Mouse (Mus musculus) embryonic facial prominence, embryonic 14.5 days (tissue): ENCODE measurements around the gene Exoc6. TPM values are rescaled to one million over a fixed set of nuclear protein-coding genes. Genes with fewer than 3 reads are reported as not detected.

Experiments
- ATAC-seq: fragments of 200-750 bp; cut with Nextera tagmentation; 2 replicates; pipeline ENCODE4 v1.8.0; 2017; ENCODE audit warnings: low read depth, moderate number of reproducible peaks, moderate TSS enrichment
- DNase-seq: peaks from one replicate; pipeline ENCODE4 v3.0.0-alpha.2; 2015; ENCODE audit warnings: low spot score
- H3K27ac ChIP-seq: fragments of 300-500 bp; sonication (generic); replicated peaks from 2 replicates; pipeline ENCODE4 v1.5.1; 2014; ENCODE audit warnings: low read depth, mild to moderate bottlenecking, low read length, moderate library complexity
- H3K27me3 ChIP-seq: fragments of 300-500 bp; sonication (generic); replicated peaks from 2 replicates; pipeline ENCODE4 v1.6.1; 2014; ENCODE audit warnings: low read length; ENCODE audit not compliant: control insufficient read depth, insufficient read depth
- H3K36me3 ChIP-seq: fragments of 300-500 bp; sonication (generic); 2 replicates; pipeline ENCODE4 v1.6.1; 2014; ENCODE audit warnings: low read length, mixed read lengths; ENCODE audit not compliant: control insufficient read depth, insufficient read depth
- H3K4me1 ChIP-seq: fragments of 300-500 bp; sonication (generic); 2 replicates; pipeline ENCODE4 v1.6.1; 2014; ENCODE audit warnings: antibody characterized with exemption, low read length; ENCODE audit not compliant: control insufficient read depth, insufficient read depth
- H3K4me2 ChIP-seq: fragments of 300-500 bp; sonication (generic); 2 replicates; pipeline ENCODE4 v1.6.1; 2014; ENCODE audit warnings: low read depth, mild to moderate bottlenecking, low read length, moderate library complexity, mixed read lengths
- H3K4me3 ChIP-seq: fragments of 300-500 bp; sonication (generic); 2 replicates; pipeline ENCODE4 v1.5.1; 2014; ENCODE audit warnings: low read depth, mild to moderate bottlenecking, low read length
- H3K9ac ChIP-seq: fragments of 300-500 bp; sonication (generic); 2 replicates; pipeline ENCODE4 v1.6.1; 2014; ENCODE audit warnings: low read depth, mild to moderate bottlenecking, low read length, moderate library complexity, mixed read lengths
- H3K9me3 ChIP-seq: fragments of 300-500 bp; sonication (generic); 2 replicates; pipeline ENCODE4 v1.6.1; 2016; ENCODE audit warnings: low read length; ENCODE audit not compliant: control insufficient read depth
- WGBS: fragments of 180-500 bp; shearing (Covaris S2); extraction: QIAGEN DNeasy Blood & Tissue Kit; methylation state at CpG from one replicate; pipeline ENCODE4 v1.1.7; 2014; 5-methylcytosine and 5-hydroxymethylcytosine counted together
- polyA plus RNA-seq: library from polyadenylated mRNA; unstranded; fragments of >200 nt; fragmentation: Nextera tagmentation; extraction: Ambion mirVana; gene quantifications from 2 replicates; pipeline ENCODE4 v1.2.1, GENCODE M21; 2014

Gene Exoc6
- polyA plus RNA-seq, 1 experiment from 2014 or later: 10.7 TPM

DNA sequence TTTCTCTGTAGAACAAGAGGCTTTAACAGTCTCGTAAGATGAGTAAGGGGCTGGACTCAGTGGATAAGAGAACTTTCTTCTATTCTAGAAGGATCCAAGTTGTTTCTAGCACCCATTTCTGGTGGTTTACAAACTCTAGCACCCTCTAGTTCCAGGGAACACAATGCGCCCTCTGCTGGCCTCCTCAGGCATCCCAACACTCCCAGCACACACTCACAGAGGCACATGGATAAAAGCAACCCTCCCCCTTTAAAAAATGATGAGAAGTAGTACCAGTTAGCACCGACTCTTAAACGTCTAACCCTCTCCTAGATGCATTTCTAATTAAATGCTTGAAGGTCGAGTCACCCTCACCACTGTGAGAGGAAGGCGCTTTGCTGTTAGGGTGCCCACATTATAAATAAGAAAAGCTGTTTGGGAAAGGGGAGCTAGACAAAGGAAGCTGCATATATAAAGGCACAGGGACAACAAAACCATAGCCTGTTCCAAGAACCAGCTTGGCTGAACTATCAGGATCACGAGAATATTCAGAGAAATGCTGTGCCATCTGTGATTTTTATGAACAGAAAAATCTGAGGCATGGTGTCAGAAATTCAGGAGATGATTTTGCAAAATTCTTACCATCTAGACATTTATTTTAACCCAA lies 18.9 kb upstream of the Exoc6 start:
- 59% methylated on average over 7 of the region's 7 CpGs for WGBS
- Histone ChIP-seq H3K9ac (no peak overlapping the region), H3K9me3 (no peaks in the 10 kb centered on the region), H3K4me2 (no peak overlapping the region), H3K4me3 (no peak overlapping the region), H3K27ac (no peak overlapping the region), H3K27me3 (no peaks in the 10 kb centered on the region), H3K36me3 (no peaks in the 10 kb centered on the region), H3K4me1 (no peaks in the 10 kb centered on the region)
- ATAC-seq (no peak), DNase-seq (no peak)

DNA sequence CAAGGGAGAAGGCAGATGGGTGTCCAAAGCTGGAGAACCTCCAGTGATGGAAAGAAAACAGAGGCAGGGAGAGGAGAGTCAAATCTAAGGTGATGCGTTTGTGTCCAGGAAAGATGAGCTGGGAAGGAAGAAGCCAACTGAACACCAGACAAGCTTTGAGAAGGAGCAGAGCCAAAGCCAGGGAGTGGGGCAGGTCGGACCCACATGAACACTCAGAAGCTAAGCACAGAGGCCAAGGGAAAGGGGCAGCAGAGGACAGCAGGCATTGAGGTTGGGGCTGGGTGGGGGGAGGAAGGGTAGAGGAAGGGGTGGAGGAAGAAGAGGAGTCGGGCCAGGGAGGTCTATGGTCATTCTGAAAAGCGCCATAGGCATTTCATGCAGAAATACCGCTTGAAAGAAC lies 17.0 kb upstream of the Exoc6 start:
- Histone ChIP-seq H3K36me3 (no peaks in the 10 kb centered on the region), H3K27me3 (no peaks in the 10 kb centered on the region), H3K4me2 (no peak overlapping the region), H3K4me1 (no peaks in the 10 kb centered on the region), H3K27ac (no peak overlapping the region), H3K4me3 (no peak overlapping the region), H3K9me3 (no peaks in the 10 kb centered on the region), H3K9ac (no peak overlapping the region)
- no peak for ATAC-seq
- DNase-seq: no peak
- 83% methylated on average over 5 of the region's 5 CpGs for WGBS

DNA sequence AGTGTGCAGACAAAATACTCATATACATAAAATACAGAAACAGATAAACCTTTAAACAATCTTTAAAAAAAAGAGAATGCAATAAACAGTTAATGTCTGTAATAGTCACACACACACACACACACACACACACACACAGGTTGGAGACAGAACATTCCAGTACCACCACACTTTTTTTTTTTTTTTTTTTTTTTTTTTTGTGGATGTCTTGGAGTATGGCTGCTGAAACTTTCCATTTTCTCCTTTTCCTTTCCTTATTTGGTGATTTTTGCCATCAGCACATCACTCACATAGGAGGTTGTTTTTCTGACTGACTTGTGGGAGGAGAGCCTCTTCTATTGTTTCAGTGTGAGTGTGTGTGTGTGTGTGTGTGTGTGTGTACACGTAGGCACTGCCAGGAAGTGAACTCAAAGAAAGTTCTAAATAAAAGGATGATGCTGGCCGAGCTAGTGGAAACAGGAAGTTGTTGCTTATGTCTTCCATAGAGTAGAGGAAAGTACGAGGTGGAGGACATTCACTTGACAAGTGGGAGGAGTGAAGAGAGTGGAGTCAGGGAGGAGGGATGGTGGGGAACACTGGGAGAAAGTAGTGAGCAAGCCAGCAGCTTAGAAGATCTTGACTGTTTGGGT lies 15.4 kb upstream of the Exoc6 start:
- Histone ChIP-seq H3K4me1 (no peaks in the 10 kb centered on the region), H3K27me3 (no peaks in the 10 kb centered on the region), H3K9ac (no peak overlapping the region), H3K4me3 (no peak overlapping the region), H3K36me3 (no peaks in the 10 kb centered on the region), H3K27ac (no peak overlapping the region), H3K4me2 (no peak overlapping the region), H3K9me3 (no peaks in the 10 kb centered on the region)
- ATAC-seq (no peak), DNase-seq (peak; percentile 39)
- WGBS: 45% methylated on average over 3 of the region's 3 CpGs

DNA sequence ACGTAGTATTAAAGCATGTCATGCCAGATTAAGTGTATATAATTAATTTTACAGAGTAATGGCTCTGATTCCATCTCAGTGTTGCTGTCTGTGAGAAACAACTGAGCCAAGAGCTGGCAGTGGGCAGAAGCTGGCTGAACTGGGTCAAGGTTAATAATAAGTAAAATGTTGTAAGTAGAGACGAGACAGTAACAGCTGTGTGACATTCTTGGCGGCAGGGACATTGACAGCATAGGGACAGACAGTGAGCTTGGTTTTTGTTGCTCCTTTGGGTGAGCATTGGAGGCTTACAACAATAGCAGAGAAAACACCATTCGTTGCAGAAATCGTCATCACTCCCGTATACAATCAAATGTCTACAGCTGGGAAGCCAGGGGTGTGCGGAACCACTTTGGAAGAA lies 13.8 kb upstream of the Exoc6 start:
- Histone ChIP-seq H3K27me3 (no peaks in the 10 kb centered on the region), H3K9me3 (no peaks in the 10 kb centered on the region), H3K36me3 (no peaks in the 10 kb centered on the region), H3K4me2 (no peak overlapping the region), H3K4me3 (no peak overlapping the region), H3K4me1 (no peaks in the 10 kb centered on the region), H3K9ac (no peak overlapping the region), H3K27ac (no peak overlapping the region)
- peak; percentile 33; the same call in 1 of the 2 replicates for ATAC-seq
- 65% methylated on average over 7 of the region's 7 CpGs for WGBS
- DNase-seq: no peak

DNA sequence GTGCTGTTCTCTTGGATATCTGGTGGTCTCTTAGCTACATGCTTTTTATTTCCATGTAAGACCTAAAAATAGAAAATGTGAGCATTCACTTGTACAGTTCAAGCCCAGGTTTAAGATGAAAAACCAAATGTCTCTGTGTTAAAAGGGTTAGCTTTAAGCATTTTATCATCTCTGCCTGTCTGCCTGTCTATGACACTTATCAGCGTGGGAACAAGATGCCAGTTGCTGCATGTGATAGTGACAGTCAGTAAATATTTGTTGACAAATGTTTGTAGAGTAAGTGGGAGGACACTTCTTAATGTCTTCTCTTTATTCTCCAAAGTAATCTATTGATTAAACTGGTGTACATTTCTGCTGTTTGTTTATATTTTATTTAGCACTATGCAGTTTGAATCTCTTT lies 12.5 kb upstream of the Exoc6 start:
- no peak for DNase-seq
- Histone ChIP-seq H3K4me2 (no peak overlapping the region), H3K9me3 (no peaks in the 10 kb centered on the region), H3K27me3 (no peaks in the 10 kb centered on the region), H3K4me3 (no peak overlapping the region), H3K36me3 (no peaks in the 10 kb centered on the region), H3K27ac (no peak overlapping the region), H3K9ac (no peak overlapping the region), H3K4me1 (no peaks in the 10 kb centered on the region)
- WGBS: 74% methylated on average over 1 of the region's 1 CpGs
- ATAC-seq: no peak

DNA sequence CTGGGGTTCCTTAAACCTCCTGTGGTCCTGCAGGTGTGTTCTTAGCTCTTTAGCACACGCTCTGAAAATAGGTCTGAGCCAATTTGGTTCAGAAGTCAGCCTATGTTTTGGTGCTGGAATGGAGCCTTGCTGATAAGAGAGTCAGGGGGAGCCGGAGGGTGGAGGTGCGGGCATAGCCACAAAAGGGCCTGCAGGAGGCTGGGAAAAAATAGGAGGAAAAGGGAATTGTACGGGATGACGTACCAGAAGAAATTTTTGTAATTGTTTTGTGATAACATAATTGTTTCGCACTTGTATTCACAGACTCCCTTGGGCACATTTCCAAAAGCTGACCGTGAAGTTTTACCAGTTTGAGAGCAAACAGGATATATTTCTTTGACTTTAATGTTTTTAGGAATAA lies 10.0 kb upstream of the Exoc6 start:
- H3K27me3 ChIP-seq: no peaks in the 10 kb centered on the region
- H3K4me2 ChIP-seq: no peak overlapping the region
- ATAC-seq (no peak), DNase-seq (peak; percentile 33)
- H3K4me1 ChIP-seq: no peaks in the 10 kb centered on the region
- H3K27ac ChIP-seq: no peak overlapping the region
- no peak overlapping the region for H3K4me3 ChIP-seq
- 55% methylated on average over 7 of the region's 7 CpGs for WGBS
- H3K9ac ChIP-seq: no peak overlapping the region
- H3K36me3 ChIP-seq: no peaks in the 10 kb centered on the region
- H3K9me3 ChIP-seq: no peaks in the 10 kb centered on the region

DNA sequence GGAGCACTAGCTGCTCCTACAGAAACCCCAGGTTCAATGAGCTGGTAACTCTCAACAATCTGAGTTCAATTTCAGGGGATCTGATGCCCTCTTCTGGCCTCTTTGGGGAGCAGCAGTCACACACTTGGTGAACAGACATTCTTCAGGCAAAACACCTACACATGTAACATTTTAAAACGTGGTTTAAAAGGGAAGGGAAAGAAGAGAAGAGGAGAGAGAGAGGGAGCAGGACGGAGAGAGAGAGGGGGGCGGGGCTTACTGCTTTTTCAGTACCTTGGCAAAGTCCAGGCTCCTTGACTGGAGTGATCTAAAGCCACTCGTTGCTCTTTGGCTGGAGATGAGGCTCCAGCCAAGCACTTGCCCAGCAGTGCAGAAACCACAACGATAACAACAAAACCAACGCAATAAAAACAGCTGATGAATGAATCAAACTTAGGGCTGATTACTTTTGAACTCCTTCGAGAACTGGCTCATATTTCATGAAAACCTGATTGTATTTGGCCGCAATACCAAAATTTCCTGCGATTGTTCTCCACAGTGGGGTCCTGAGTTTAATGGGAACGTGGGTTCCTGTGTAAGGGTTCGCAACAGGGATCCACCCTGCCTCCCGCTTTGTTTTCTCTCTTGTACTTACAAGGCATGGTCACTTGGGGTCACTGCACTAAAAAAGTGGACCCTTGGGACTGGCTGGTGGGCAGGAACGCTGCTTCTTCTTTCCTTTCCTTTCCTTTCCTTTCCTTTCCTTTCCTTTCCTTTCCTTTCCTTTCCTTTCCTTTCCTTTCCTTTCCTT lies 6.5 kb upstream of the Exoc6 start:
- no peaks in the 10 kb centered on the region for H3K36me3 ChIP-seq
- peaks cover under 1% of the 10 kb centered on the region; the same call in 1 of the 2 replicates for H3K27me3 ChIP-seq
- no peak overlapping the region for H3K4me2 ChIP-seq
- WGBS: 54% methylated on average over 13 of the region's 13 CpGs
- H3K27ac ChIP-seq: no peak overlapping the region
- H3K9ac ChIP-seq: no peak overlapping the region
- no peak for DNase-seq
- no peaks in the 10 kb centered on the region for H3K9me3 ChIP-seq
- no peak for ATAC-seq
- no peaks in the 10 kb centered on the region for H3K4me1 ChIP-seq
- H3K4me3 ChIP-seq: no peak overlapping the region

DNA sequence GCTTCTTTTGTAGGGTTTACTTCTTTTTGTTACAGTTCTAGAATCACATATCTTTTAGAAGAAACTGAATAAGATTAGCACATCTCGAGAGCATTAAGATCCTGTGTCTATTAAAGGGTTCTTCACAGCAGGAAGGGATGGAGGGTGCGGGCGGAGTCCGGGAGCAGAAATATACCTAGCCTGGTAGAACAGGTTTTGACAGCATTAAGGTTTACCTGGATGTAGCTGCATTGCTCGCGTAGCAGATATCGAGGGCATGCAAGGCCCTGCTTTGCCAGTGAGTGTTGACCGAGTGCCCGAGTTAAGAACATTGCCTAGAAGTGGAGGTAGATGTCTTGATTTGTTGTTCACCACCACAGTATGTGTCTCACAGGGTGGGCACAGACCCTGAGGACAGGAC lies 5.7 kb upstream of the Exoc6 start:
- no peak for ATAC-seq
- H3K36me3 ChIP-seq: no peaks in the 10 kb centered on the region
- H3K27me3 ChIP-seq: peaks cover 8% of the 10 kb centered on the region; the same call in 1 of the 2 replicates
- H3K4me1 ChIP-seq: no peaks in the 10 kb centered on the region
- H3K27ac ChIP-seq: no peak overlapping the region
- no peak overlapping the region for H3K4me2 ChIP-seq
- DNase-seq: no peak
- WGBS: 88% methylated on average over 9 of the region's 9 CpGs
- no peak overlapping the region for H3K4me3 ChIP-seq
- no peak overlapping the region for H3K9ac ChIP-seq
- H3K9me3 ChIP-seq: no peaks in the 10 kb centered on the region
